Mouse (Mus musculus) left cerebral cortex, adult 2 months (tissue): ENCODE data around the gene Gm8994. TPM values are rescaled to one million over a fixed set of nuclear protein-coding genes. Genes with fewer than 3 reads are reported as not detected.
A peak's percentile ranks its signal among the peaks of the same experiment; 100 is the strongest.

Experiments used
- DNase-seq, 2 experiments: peaks; one replicate each; pipeline ENCODE4 v3.0.0; 2021 to 2022; ENCODE audit warnings: low spot score in 2 of 2, mixed read lengths in 1 of 2; ENCODE audit errors: extremely low spot score in 1 of 2
- H3K27ac ChIP-seq: fragments of 200-600 bp; 2 replicates; pipeline ENCODE4 v1.8.1; 2022
- H3K4me3 ChIP-seq: fragments of 200-600 bp; 2 replicates; pipeline ENCODE4 v1.8.1; 2022
- CTCF ChIP-seq: fragments of 200-600 bp; IDR thresholded peaks from 2 replicates; pipeline ENCODE4 v1.8.1; 2022; ENCODE audit warnings: antibody characterized with exemption, mild to moderate bottlenecking, moderate library complexity
- intact Hi-C: fragments of 180-260 bp; cut with DNase I; formaldehyde crosslinking; loops from one replicate; pipeline ENCODE4 v1.15.1; 2025
- total RNA-seq, 2 experiments: library from RNA; stranded (reverse); gene quantifications; 2 replicates each; pipeline ENCODE4 v1.2.3; 2021

Gene Gm8994
- total RNA-seq, 2 experiments from 2014 or later, result not detected

GRCm38 (mm10) chr6:136340669-136341068, 13.3 kb downstream of the Gm8994 start:
- no peak for TF ChIP-seq CTCF
- H3K4me3 ChIP-seq, result no peak overlapping the region
- intact Hi-C loops, result no loop called here
- H3K27ac ChIP-seq, result no peak overlapping the region
- DNase-seq, result no peak

- no peak for DNase-seq
- Histone ChIP-seq H3K27ac (no peak overlapping the region), H3K4me3 (no peak overlapping the region)
- intact Hi-C loops, result no loop called here
- no peak; the same call in 1 of the 2 replicates for TF ChIP-seq CTCF
These were observed 13.8 kb downstream of the Gm8994 start for GRCm38 (mm10) chr6:136341093-136341492.

- intact Hi-C loops, result loop anchor here (2.0 kb wide), 2 partner anchors 39 to 171 kb away; partner anchors contain the start of gene Grin2b
- peak overlapping the region; percentile 87 for H3K27ac ChIP-seq
- no peak for DNase-seq
- no peak for TF ChIP-seq CTCF
- H3K4me3 ChIP-seq, result no peak overlapping the region
These were observed 16.5 kb downstream of the Gm8994 start for GRCm38 (mm10) chr6:136343868-136344267.

- Histone ChIP-seq H3K27ac (peak overlapping the region; percentile 87), H3K4me3 (no peak overlapping the region)
- DNase-seq, result no peak
- TF ChIP-seq CTCF, result no peak
- intact Hi-C loops, result loop anchor here (2.0 kb wide), 1 partner anchor 172 kb away; the partner anchor contains the start of gene Grin2b
These were observed 17.7 kb downstream of the Gm8994 start for GRCm38 (mm10) chr6:136345034-136345433.

GRCm38 (mm10) chr6:136345641-136346040, 18.3 kb downstream of the Gm8994 start:
- Histone ChIP-seq H3K27ac (no peak overlapping the region), H3K4me3 (no peak overlapping the region)
- DNase-seq, result no peak
- no peak for TF ChIP-seq CTCF
- intact Hi-C loops, result loop anchor here (2.0 kb wide), 1 partner anchor 173 kb away; the partner anchor contains the start of gene Grin2b

GRCm38 (mm10) chr6:136347053-136347452, 19.7 kb downstream of the Gm8994 start:
- no peak overlapping the region for H3K27ac ChIP-seq
- intact Hi-C loops, result no loop called here
- H3K4me3 ChIP-seq, result no peak overlapping the region
- DNase-seq, result no peak
- TF ChIP-seq CTCF, result no peak; the same call in 1 of the 2 replicates

- intact Hi-C loops, result no loop called here
- TF ChIP-seq CTCF, result no peak
- Histone ChIP-seq H3K4me3 (no peak overlapping the region), H3K27ac (no peak overlapping the region)
- no peak for DNase-seq
These were observed 20.3 kb downstream of the Gm8994 start for GRCm38 (mm10) chr6:136347631-136348030.

GRCm38 (mm10) chr6:136353399-136354184, 26.3 kb downstream of the Gm8994 start:
- Histone ChIP-seq H3K4me3 (no peak overlapping the region), H3K27ac (peak overlapping the region; percentile 77)
- intact Hi-C loops, result loop anchor here (2.0 to 10.0 kb wide), 5 partner anchors 116 to 936 kb away; partner anchors contain the start of gene Grin2b
- TF ChIP-seq CTCF, result peak; percentile 80
- peak; percentile 85 to 92 for DNase-seq

- H3K27ac ChIP-seq, result no peak overlapping the region
- no peak for TF ChIP-seq CTCF
- intact Hi-C loops, result loop anchor here (10.0 kb wide), 1 partner anchor 914 kb away; no protein-coding TSS in a partner anchor
- no peak for DNase-seq
- H3K4me3 ChIP-seq, result no peak overlapping the region
These were observed 31.1 kb downstream of the Gm8994 start for GRCm38 (mm10) chr6:136358471-136358870.

GRCm38 (mm10) chr6:136363313-136363712, 36.0 kb downstream of the Gm8994 start:
- no peak for DNase-seq
- Histone ChIP-seq H3K27ac (peak overlapping the region; percentile 91), H3K4me3 (no peak overlapping the region)
- TF ChIP-seq CTCF, result no peak
- intact Hi-C loops, result loop anchor here (5.0 kb wide), 1 partner anchor 461 kb away; no protein-coding TSS in a partner anchor

- TF ChIP-seq CTCF, result no peak
- intact Hi-C loops, result loop anchor here (5.0 kb wide), 1 partner anchor 462 kb away; no protein-coding TSS in a partner anchor
- Histone ChIP-seq H3K27ac (peak overlapping the region; percentile 91), H3K4me3 (no peak overlapping the region; the same call in 1 of the 2 replicates)
- no peak for DNase-seq
These were observed 36.7 kb downstream of the Gm8994 start for GRCm38 (mm10) chr6:136364008-136364407.

- no peak overlapping the region; the same call in 1 of the 2 replicates for H3K4me3 ChIP-seq
- no peak for TF ChIP-seq CTCF
- DNase-seq, result peak in 1 of 2 experiments; percentile 37
- intact Hi-C loops, result loop anchor here (5.0 kb wide), 1 partner anchor 462 kb away; no protein-coding TSS in a partner anchor
- H3K27ac ChIP-seq, result peak overlapping the region; percentile 91
These were observed 37.2 kb downstream of the Gm8994 start for GRCm38 (mm10) chr6:136364430-136365098.
